Mouse (Mus musculus): ENCODE data around the gene Spats2l. TPM values are rescaled to one million over a fixed set of nuclear protein-coding genes. Genes with fewer than 3 reads are reported as not detected.

Spats2l gene
- total RNA-seq, 2 experiments from 2014 or later, result 21.2 to 24.7 TPM

GRCm38 (mm10) chr1:57969327-57970271 is 195.6 kb downstream of the Spats2l start:
- peak; percentile 90 to 97 for DNase-seq (ENCODE audit: low spot score in 2 of 2)

- no peak for DNase-seq (ENCODE audit: low spot score in 2 of 2)
Observed at GRCm38 (mm10) chr1:57971588-57971987, 197.6 kb downstream of the Spats2l start.

- no peak for DNase-seq (ENCODE audit: low spot score in 2 of 2)
Observed at GRCm38 (mm10) chr1:57976860-57977259, 202.9 kb downstream of the Spats2l start.

- no peak for DNase-seq (ENCODE audit: low spot score in 2 of 2)
Observed at GRCm38 (mm10) chr1:57989052-57989600, 215.2 kb downstream of the Spats2l start.

GRCm38 (mm10) chr1:57991277-57991676 is 217.3 kb downstream of the Spats2l start:
- no peak for DNase-seq (ENCODE audit: low spot score in 2 of 2)

- DNase-seq (ENCODE audit: low spot score in 2 of 2), result peak; percentile 81 to 92
Observed at GRCm38 (mm10) chr1:57995432-57996132, 221.6 kb downstream of the Spats2l start, which contains the start of gene Sgo2a. TSS of gene Sgo2a (plus strand) at chr1:57995971.

GRCm38 (mm10) chr1:57996133-57996615 is 222.2 kb downstream of the Spats2l start:
- DNase-seq (ENCODE audit: low spot score in 2 of 2), result no peak

Other genes with a start within 250 kb of the Spats2l start
- under 1 TPM; 0.18 to 0.22 TPM for gene Sgo2a, start 221.8 kb downstream of the Spats2l start, total RNA-seq (2021)
- 10 to 100 TPM; 15.7 to 17.5 TPM for gene Kctd18, start 244.8 kb downstream of the Spats2l start, total RNA-seq (2021)